Mouse (Mus musculus): ENCODE results near the gene Cd68. TPM values are rescaled to one million over a fixed set of nuclear protein-coding genes. Genes with fewer than 3 reads are reported as not detected.
"Not testable (repeated sequence)": the region's sequence is repeated elsewhere in the genome, so short reads cannot be mapped to it uniquely, and the experiment has no call there.

The Cd68 gene
- polyA plus RNA-seq, 1 experiment from 2014 or later: 14.0 TPM

DNA sequence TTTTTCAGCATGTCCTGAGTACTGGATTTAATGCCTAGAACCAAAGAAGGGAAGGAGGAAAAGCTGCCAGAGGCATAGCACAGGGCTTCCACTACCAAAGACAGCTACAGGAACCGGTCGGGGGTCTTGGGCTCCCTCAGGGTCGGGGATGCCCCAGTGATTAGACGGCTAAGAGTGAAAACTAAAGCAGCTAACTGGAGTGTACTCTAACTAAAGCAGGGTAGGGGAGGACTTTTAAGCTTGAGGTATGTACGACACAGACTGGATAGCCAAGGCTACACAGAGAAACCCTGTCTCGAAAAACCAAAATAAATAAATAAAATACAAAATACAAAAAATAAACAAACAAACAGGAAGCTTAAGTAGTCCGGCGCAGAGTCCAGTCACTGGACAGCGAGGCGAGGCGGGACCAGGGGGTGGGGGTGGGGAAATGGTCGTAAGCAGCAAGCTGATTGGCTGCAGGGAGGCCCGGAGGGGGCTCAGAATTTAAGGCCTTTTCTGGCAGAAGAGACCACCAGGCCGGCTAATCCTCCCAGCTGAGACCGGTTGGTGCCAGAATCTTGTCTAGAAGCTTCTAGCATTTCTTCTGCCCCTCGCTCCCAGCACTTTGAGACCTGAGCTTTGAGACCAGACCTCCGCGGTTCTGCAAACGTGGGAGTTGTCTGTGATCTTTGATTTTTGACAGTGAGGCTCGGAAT is 44.2 kb downstream of the Cd68 start, which contains the start of gene Sat2:
TSS of gene Sat2 (plus strand) at position 454 of the 698 bp plus-strand sequence.
- 1% methylated on average over 20 of the region's 20 CpGs for WGBS
- Histone ChIP-seq H3K27me3 (replicated peaks; ENCODE audit: control insufficient read depth, insufficient read depth, low read length) (no peaks in the 10 kb centered on the region), H3K4me2 (ENCODE audit: low read depth, low read length) (peak within 1 kb of the TSS; percentile 88), H3K9me3 (ENCODE audit: control insufficient read depth, low read length) (no peaks in the 10 kb centered on the region), H3K4me3 (ENCODE audit: low read length) (peak within 1 kb of the TSS; percentile 69), H3K36me3 (ENCODE audit: control insufficient read depth, insufficient read depth, low read length) (no peaks in the 10 kb centered on the region), H3K4me1 (ENCODE audit: control insufficient read depth, insufficient read depth, low read length) (peaks cover 9% of the 10 kb centered on the region), H3K27ac (ENCODE audit: low read length) (peak within 1 kb of the TSS; percentile 67), H3K9ac (ENCODE audit: low read depth, low read length) (peak within 1 kb of the TSS; percentile 81)
- peak; percentile 75 for ATAC-seq

DNA sequence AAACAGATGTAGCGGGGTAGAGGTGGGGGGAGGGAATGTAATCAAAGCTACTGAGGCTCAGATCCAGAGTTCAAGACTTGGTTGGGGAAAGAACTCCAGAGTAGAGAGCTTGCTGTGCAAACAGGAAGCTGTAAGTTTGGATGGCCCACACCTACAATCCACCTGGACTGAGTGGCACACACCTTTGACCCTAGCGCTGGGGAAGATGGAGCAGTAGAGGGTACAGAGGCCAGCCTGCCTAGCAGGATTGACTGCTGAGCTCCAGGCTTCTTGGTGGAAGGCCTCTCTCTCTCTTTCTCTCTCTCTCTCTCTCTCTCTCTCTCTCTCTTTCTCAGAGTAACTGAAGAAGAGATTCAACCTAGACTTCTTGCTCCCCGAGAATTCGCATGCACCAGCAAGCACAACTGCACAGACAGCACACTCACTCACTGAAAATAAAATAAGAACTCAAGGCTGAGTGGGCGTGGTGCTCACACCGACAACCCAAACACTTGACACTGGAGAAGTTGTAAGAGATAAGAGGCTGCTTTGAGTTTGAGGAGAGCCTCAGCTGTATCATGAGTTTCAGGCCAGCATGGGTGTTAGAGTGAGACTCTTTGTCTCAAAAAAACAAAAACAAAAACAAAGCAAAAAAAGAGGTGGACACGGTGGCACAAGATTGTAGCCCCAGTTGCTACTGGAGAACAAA is 45.4 kb downstream of the Cd68 start:
- Histone ChIP-seq H3K4me3 (ENCODE audit: low read length) (no peak overlapping the region), H3K9me3 (ENCODE audit: control insufficient read depth, low read length) (no peaks in the 10 kb centered on the region), H3K9ac (ENCODE audit: low read depth, low read length) (no peak overlapping the region), H3K36me3 (ENCODE audit: control insufficient read depth, insufficient read depth, low read length) (no peaks in the 10 kb centered on the region), H3K4me1 (ENCODE audit: control insufficient read depth, insufficient read depth, low read length) (peaks cover 9% of the 10 kb centered on the region), H3K27me3 (replicated peaks; ENCODE audit: control insufficient read depth, insufficient read depth, low read length) (no peaks in the 10 kb centered on the region), H3K4me2 (ENCODE audit: low read depth, low read length) (no peak overlapping the region), H3K27ac (ENCODE audit: low read length) (peak overlapping the region; percentile 54)
- ATAC-seq: peak; percentile 73
- WGBS: 70% methylated on average over 7 of the region's 7 CpGs

GRCm38 (mm10) chr11:69617805-69618204 is 48.1 kb downstream of the Cd68 start, which contains the start of gene Shbg:
Shbg (minus strand) TSS chr11:69617905.
- ATAC-seq: no peak
- Histone ChIP-seq H3K4me1 (ENCODE audit: control insufficient read depth, insufficient read depth, low read length) (peaks cover 10% of the 10 kb centered on the region), H3K27me3 (replicated peaks; ENCODE audit: control insufficient read depth, insufficient read depth, low read length) (no peaks in the 10 kb centered on the region), H3K4me2 (ENCODE audit: low read depth, low read length) (no peak within 1 kb of the TSS), H3K27ac (ENCODE audit: low read length) (no peak within 1 kb of the TSS), H3K4me3 (ENCODE audit: low read length) (no peak within 1 kb of the TSS), H3K36me3 (ENCODE audit: control insufficient read depth, insufficient read depth, low read length) (no peaks in the 10 kb centered on the region), H3K9me3 (ENCODE audit: control insufficient read depth, low read length) (no peaks in the 10 kb centered on the region), H3K9ac (ENCODE audit: low read depth, low read length) (no peak within 1 kb of the TSS)
- 61% methylated on average over 5 of the region's 5 CpGs for WGBS

- no peak for ATAC-seq
- H3K27ac ChIP-seq (ENCODE audit: low read length): no peak overlapping the region
- 51% methylated on average over 10 of the region's 10 CpGs for WGBS
- H3K27me3 ChIP-seq (replicated peaks; ENCODE audit: control insufficient read depth, insufficient read depth, low read length): no peaks in the 10 kb centered on the region
- H3K4me2 ChIP-seq (ENCODE audit: low read depth, low read length): no peak overlapping the region
- H3K9ac ChIP-seq (ENCODE audit: low read depth, low read length): no peak overlapping the region
- peaks cover 5% of the 10 kb centered on the region for H3K4me1 ChIP-seq (ENCODE audit: control insufficient read depth, insufficient read depth, low read length)
- H3K36me3 ChIP-seq (ENCODE audit: control insufficient read depth, insufficient read depth, low read length): no peaks in the 10 kb centered on the region
- H3K9me3 ChIP-seq (ENCODE audit: control insufficient read depth, low read length): no peaks in the 10 kb centered on the region
- no peak overlapping the region for H3K4me3 ChIP-seq (ENCODE audit: low read length)
Observed at GRCm38 (mm10) chr11:69616781-69617180, 49.2 kb downstream of the Cd68 start.

- not testable (repeated sequence) for H3K4me3 ChIP-seq (ENCODE audit: low read length); H3K36me3 ChIP-seq (ENCODE audit: control insufficient read depth, insufficient read depth, low read length); H3K9me3 ChIP-seq (ENCODE audit: control insufficient read depth, low read length); H3K27ac ChIP-seq (ENCODE audit: low read length); H3K27me3 ChIP-seq (replicated peaks; ENCODE audit: control insufficient read depth, insufficient read depth, low read length); H3K9ac ChIP-seq (ENCODE audit: low read depth, low read length); H3K4me1 ChIP-seq (ENCODE audit: control insufficient read depth, insufficient read depth, low read length); ATAC-seq
- 55% methylated on average over 11 of the region's 11 CpGs for WGBS
- H3K4me2 ChIP-seq (ENCODE audit: low read depth, low read length): 0 out of 2 replicates have a peak overlapping the region, but pooled peaks have one; percentile 37
Observed at GRCm38 (mm10) chr11:69614257-69614588, 51.7 kb downstream of the Cd68 start.

MicroRNAs encoded within 50 kb of the gene (microRNA counts, 519-probe panel; counts per million panel counts)
- microRNA mmu-miR-1934 (35.7 counts per million), microRNA mmu-miR-467f (2,457 counts per million, percentile 60 among the panel's probes with 10 or more counts)

Small RNA genes within 50 kb of the gene (microRNA-seq; reads per million reads assigned to microRNA genes)
- gene Mir1934: 4.3 reads per million, percentile 12 among the genes with 10 or more reads in this experiment
- gene Mir467f: not detected

Other genes starting within 250 kb of the Cd68 start
- gene Dnah2, start 117.0 kb downstream of the Cd68 start, polyA plus RNA-seq (2015; fragmentation: Nextera tagmentation; extraction: Ambion mirVana): 0.93 and 1.0 TPM in 2 replicates
- gene Efnb3, start 105.9 kb downstream of the Cd68 start, polyA plus RNA-seq (2015; fragmentation: Nextera tagmentation; extraction: Ambion mirVana): 6.3 and 6.8 TPM in 2 replicates
- 24.5 and 26.6 TPM in 2 replicates for gene Wrap53, start 85.9 kb downstream of the Cd68 start, polyA plus RNA-seq (2015; fragmentation: Nextera tagmentation; extraction: Ambion mirVana)
- gene Trp53, start 85.8 kb downstream of the Cd68 start, polyA plus RNA-seq (2015; fragmentation: Nextera tagmentation; extraction: Ambion mirVana): 132 and 148 TPM in 2 replicates
- gene Atp1b2, start 60.2 kb downstream of the Cd68 start, polyA plus RNA-seq (2015; fragmentation: Nextera tagmentation; extraction: Ambion mirVana): 6.6 and 6.8 TPM in 2 replicates
- 0.10 and 0.72 TPM in 2 replicates for gene Shbg, start 48.2 kb downstream of the Cd68 start, polyA plus RNA-seq (2015; fragmentation: Nextera tagmentation; extraction: Ambion mirVana)
- gene Sat2, start 44.1 kb downstream of the Cd68 start, polyA plus RNA-seq (2015; fragmentation: Nextera tagmentation; extraction: Ambion mirVana): 15.4 and 18.1 TPM in 2 replicates
- 12.1 and 12.6 TPM in 2 replicates for gene Fxr2, start 33.2 kb downstream of the Cd68 start, polyA plus RNA-seq (2015; fragmentation: Nextera tagmentation; extraction: Ambion mirVana)
- gene Sox15, start 10.8 kb downstream of the Cd68 start, polyA plus RNA-seq (2015; fragmentation: Nextera tagmentation; extraction: Ambion mirVana): not detected in 2 replicates
- 68.3 and 69.9 TPM in 2 replicates for gene Mpdu1, start 3.5 kb downstream of the Cd68 start, polyA plus RNA-seq (2015; fragmentation: Nextera tagmentation; extraction: Ambion mirVana)
- gene Eif4a1, start 6.3 kb upstream of the Cd68 start, polyA plus RNA-seq (2015; fragmentation: Nextera tagmentation; extraction: Ambion mirVana): 524 and 563 TPM in 2 replicates
- 51.8 and 60.3 TPM in 2 replicates for gene Senp3, start 15.9 kb upstream of the Cd68 start, polyA plus RNA-seq (2015; fragmentation: Nextera tagmentation; extraction: Ambion mirVana)
- 0.44 and 0.57 TPM in 2 replicates for gene Tnfsf13, start 19.6 kb upstream of the Cd68 start, polyA plus RNA-seq (2015; fragmentation: Nextera tagmentation; extraction: Ambion mirVana)
- gene Tnfsf12, start 29.7 kb upstream of the Cd68 start, polyA plus RNA-seq (2015; fragmentation: Nextera tagmentation; extraction: Ambion mirVana): 6.0 and 6.3 TPM in 2 replicates
- gene Tnfsfm13, start 29.9 kb upstream of the Cd68 start, polyA plus RNA-seq (2015; fragmentation: Nextera tagmentation; extraction: Ambion mirVana): 3.0 and 3.3 TPM in 2 replicates
- gene Polr2a, start 92.5 kb upstream of the Cd68 start, polyA plus RNA-seq (2015; fragmentation: Nextera tagmentation; extraction: Ambion mirVana): 14.8 and 16.8 TPM in 2 replicates
- gene Slc35g3, start 95.8 kb upstream of the Cd68 start, polyA plus RNA-seq (2015; fragmentation: Nextera tagmentation; extraction: Ambion mirVana): 0.13 and 0.16 TPM in 2 replicates
- gene Zbtb4, start 99.8 kb upstream of the Cd68 start, polyA plus RNA-seq (2015; fragmentation: Nextera tagmentation; extraction: Ambion mirVana): 2.3 and 2.4 TPM in 2 replicates
- gene Chrnb1, start 129.8 kb upstream of the Cd68 start, polyA plus RNA-seq (2015; fragmentation: Nextera tagmentation; extraction: Ambion mirVana): 3.9 and 4.7 TPM in 2 replicates
- 1.3 and 1.4 TPM in 2 replicates for gene Fgf11, start 135.7 kb upstream of the Cd68 start, polyA plus RNA-seq (2015; fragmentation: Nextera tagmentation; extraction: Ambion mirVana)
- gene Tmem102, start 139.5 kb upstream of the Cd68 start, polyA plus RNA-seq (2015; fragmentation: Nextera tagmentation; extraction: Ambion mirVana): 34.6 and 42.7 TPM in 2 replicates
- gene Gm39566, start 149.1 kb upstream of the Cd68 start, polyA plus RNA-seq (2015; fragmentation: Nextera tagmentation; extraction: Ambion mirVana): not detected in 2 replicates
- not detected in 2 replicates for gene Spem2, start 152.3 kb upstream of the Cd68 start, polyA plus RNA-seq (2015; fragmentation: Nextera tagmentation; extraction: Ambion mirVana)
- gene Spem1, start 156.0 kb upstream of the Cd68 start, polyA plus RNA-seq (2015; fragmentation: Nextera tagmentation; extraction: Ambion mirVana): 0.22 TPM in 1 of 2 replicates, not detected in the other
- 3.4 and 4.1 TPM in 2 replicates for gene Nlgn2, start 171.6 kb upstream of the Cd68 start, polyA plus RNA-seq (2015; fragmentation: Nextera tagmentation; extraction: Ambion mirVana)
- 470 and 476 TPM in 2 replicates for gene Tmem256, start 172.4 kb upstream of the Cd68 start, polyA plus RNA-seq (2015; fragmentation: Nextera tagmentation; extraction: Ambion mirVana)
- 73.0 and 75.2 TPM in 2 replicates for gene Plscr3, start 180.2 kb upstream of the Cd68 start, polyA plus RNA-seq (2015; fragmentation: Nextera tagmentation; extraction: Ambion mirVana)
- gene Tnk1, start 192.6 kb upstream of the Cd68 start, polyA plus RNA-seq (2015; fragmentation: Nextera tagmentation; extraction: Ambion mirVana): 20.5 and 23.5 TPM in 2 replicates
- not detected in 2 replicates for gene Tmem95, start 211.9 kb upstream of the Cd68 start, polyA plus RNA-seq (2015; fragmentation: Nextera tagmentation; extraction: Ambion mirVana)
- gene Kctd11, start 215.3 kb upstream of the Cd68 start, polyA plus RNA-seq (2015; fragmentation: Nextera tagmentation; extraction: Ambion mirVana): 5.5 and 6.2 TPM in 2 replicates
- 4.2 and 5.2 TPM in 2 replicates for gene Acap1, start 229.4 kb upstream of the Cd68 start, polyA plus RNA-seq (2015; fragmentation: Nextera tagmentation; extraction: Ambion mirVana)
- 4.7 and 5.4 TPM in 2 replicates for gene 2810408A11Rik, start 234.8 kb upstream of the Cd68 start, polyA plus RNA-seq (2015; fragmentation: Nextera tagmentation; extraction: Ambion mirVana)
- 7.1 and 10.1 TPM in 2 replicates for gene Neurl4, start 234.9 kb upstream of the Cd68 start, polyA plus RNA-seq (2015; fragmentation: Nextera tagmentation; extraction: Ambion mirVana)
- gene Gps2, start 247.7 kb upstream of the Cd68 start, polyA plus RNA-seq (2015; fragmentation: Nextera tagmentation; extraction: Ambion mirVana): 60.0 and 63.8 TPM in 2 replicates

Measured in intestine, embryonic 16.5 days (tissue).